Mouse (Mus musculus): ENCODE data around the gene Capns2. TPM values are rescaled to one million over a fixed set of nuclear protein-coding genes. Genes with fewer than 3 reads are reported as not detected.

Capns2 gene
- 1.7 TPM in 1 of 2 replicates, not detected in the other for polyA plus RNA-seq (2011; ENCODE audit: insufficient read length, low read depth, missing spikeins)

GRCm38 (mm10) chr8:92901107-92901506 is at the start of gene Capns2:
Capns2 (plus strand) TSS chr8:92901407.
- Histone ChIP-seq H3K4me1 (ENCODE audit: control insufficient read depth, insufficient read depth, low read length) (no peaks in the 10 kb centered on the region), H3K27ac (ENCODE audit: insufficient read depth, low read length) (no peak within 1 kb of the TSS), H3K4me3 (ENCODE audit: insufficient read depth, low read length) (no peak within 1 kb of the TSS)
- TF ChIP-seq POLR2A (IDR thresholded peaks at IDR 0.05; ENCODE audit: low read depth, low read length), result no peak
- TF ChIP-seq CTCF (IDR thresholded peaks at IDR 0.05; ENCODE audit: borderline replicate concordance, insufficient read depth, low read length), result no peak

GRCm38 (mm10) chr8:92853188-92853983 is 47.8 kb upstream of the Capns2 start:
- Histone ChIP-seq H3K4me1 (ENCODE audit: control insufficient read depth, insufficient read depth, low read length) (peaks cover 12% of the 10 kb centered on the region), H3K27ac (ENCODE audit: insufficient read depth, low read length) (no peak overlapping the region), H3K4me3 (ENCODE audit: insufficient read depth, low read length) (no peak overlapping the region)
- TF ChIP-seq POLR2A (IDR thresholded peaks at IDR 0.05; ENCODE audit: low read depth, low read length) (no peak), CTCF (IDR thresholded peaks at IDR 0.05; ENCODE audit: borderline replicate concordance, insufficient read depth, low read length) (no peak)

- Histone ChIP-seq H3K4me1 (ENCODE audit: control insufficient read depth, insufficient read depth, low read length) (peaks cover 5% of the 10 kb centered on the region; the same call in 1 of the 2 replicates), H3K4me3 (ENCODE audit: insufficient read depth, low read length) (no peak overlapping the region), H3K27ac (ENCODE audit: insufficient read depth, low read length) (no peak overlapping the region)
- TF ChIP-seq CTCF (IDR thresholded peaks at IDR 0.05; ENCODE audit: borderline replicate concordance, insufficient read depth, low read length), result no peak
- no peak for TF ChIP-seq POLR2A (IDR thresholded peaks at IDR 0.05; ENCODE audit: low read depth, low read length)
These were observed 46.5 kb upstream of the Capns2 start for GRCm38 (mm10) chr8:92854673-92855072.

- no peak within 1 kb of the TSS for H3K27ac ChIP-seq (ENCODE audit: insufficient read depth, low read length)
- no peaks in the 10 kb centered on the region for H3K4me1 ChIP-seq (ENCODE audit: control insufficient read depth, insufficient read depth, low read length)
- TF ChIP-seq POLR2A (IDR thresholded peaks at IDR 0.05; ENCODE audit: low read depth, low read length), result no peak
- TF ChIP-seq CTCF (IDR thresholded peaks at IDR 0.05; ENCODE audit: borderline replicate concordance, insufficient read depth, low read length), result no peak
- peak within 1 kb of the TSS; percentile 75 for H3K4me3 ChIP-seq (ENCODE audit: insufficient read depth, low read length)
These were observed 45.9 kb upstream of the Capns2 start, which contains the start of gene Lpcat2 for GRCm38 (mm10) chr8:92855171-92855894. Lpcat2 (plus strand) TSS chr8:92855339.

GRCm38 (mm10) chr8:92856273-92856986 is 44.8 kb upstream of the Capns2 start:
- no peak for TF ChIP-seq CTCF (IDR thresholded peaks at IDR 0.05; ENCODE audit: borderline replicate concordance, insufficient read depth, low read length)
- no peak for TF ChIP-seq POLR2A (IDR thresholded peaks at IDR 0.05; ENCODE audit: low read depth, low read length)
- Histone ChIP-seq H3K27ac (ENCODE audit: insufficient read depth, low read length) (no peak overlapping the region), H3K4me3 (ENCODE audit: insufficient read depth, low read length) (peak overlapping the region; percentile 75), H3K4me1 (ENCODE audit: control insufficient read depth, insufficient read depth, low read length) (no peaks in the 10 kb centered on the region)

- Histone ChIP-seq H3K4me3 (ENCODE audit: insufficient read depth, low read length) (no peak overlapping the region), H3K4me1 (ENCODE audit: control insufficient read depth, insufficient read depth, low read length) (no peaks in the 10 kb centered on the region), H3K27ac (ENCODE audit: insufficient read depth, low read length) (no peak overlapping the region)
- TF ChIP-seq POLR2A (IDR thresholded peaks at IDR 0.05; ENCODE audit: low read depth, low read length) (no peak), CTCF (IDR thresholded peaks at IDR 0.05; ENCODE audit: borderline replicate concordance, insufficient read depth, low read length) (no peak)
These were observed 42.6 kb upstream of the Capns2 start for GRCm38 (mm10) chr8:92858475-92859182.

- no peak for TF ChIP-seq CTCF (IDR thresholded peaks at IDR 0.05; ENCODE audit: borderline replicate concordance, insufficient read depth, low read length)
- TF ChIP-seq POLR2A (IDR thresholded peaks at IDR 0.05; ENCODE audit: low read depth, low read length), result no peak
- Histone ChIP-seq H3K27ac (ENCODE audit: insufficient read depth, low read length) (no peak overlapping the region), H3K4me3 (ENCODE audit: insufficient read depth, low read length) (no peak overlapping the region), H3K4me1 (ENCODE audit: control insufficient read depth, insufficient read depth, low read length) (peaks cover 2% of the 10 kb centered on the region; the same call in 1 of the 2 replicates)
These were observed 39.2 kb upstream of the Capns2 start for GRCm38 (mm10) chr8:92861977-92862376.

GRCm38 (mm10) chr8:92870281-92870680 is 30.9 kb upstream of the Capns2 start:
- Histone ChIP-seq H3K27ac (ENCODE audit: insufficient read depth, low read length) (no peak overlapping the region), H3K4me3 (ENCODE audit: insufficient read depth, low read length) (no peak overlapping the region), H3K4me1 (ENCODE audit: control insufficient read depth, insufficient read depth, low read length) (peaks cover 2% of the 10 kb centered on the region; the same call in 1 of the 2 replicates)
- TF ChIP-seq CTCF (IDR thresholded peaks at IDR 0.05; ENCODE audit: borderline replicate concordance, insufficient read depth, low read length) (no peak), POLR2A (IDR thresholded peaks at IDR 0.05; ENCODE audit: low read depth, low read length) (no peak)
